Mouse (Mus musculus): Measurements from ENCODE around the gene Fgf12.

- TF ChIP-seq CTCF (IDR thresholded peaks at IDR 0.05; ENCODE audit: borderline replicate concordance, insufficient read depth, low read length) (no peak), POLR2A (IDR thresholded peaks at IDR 0.05; ENCODE audit: low read depth, low read length) (no peak)
Measured at GRCm38 (mm10) chr16:28454821-28455220, 298.0 kb downstream of the Fgf12 start.
